Mouse (Mus musculus): ENCODE measurements around the gene Fam124b.
A peak's percentile ranks its signal among the peaks of the same experiment; 100 is the strongest.

The Fam124b gene

DNA sequence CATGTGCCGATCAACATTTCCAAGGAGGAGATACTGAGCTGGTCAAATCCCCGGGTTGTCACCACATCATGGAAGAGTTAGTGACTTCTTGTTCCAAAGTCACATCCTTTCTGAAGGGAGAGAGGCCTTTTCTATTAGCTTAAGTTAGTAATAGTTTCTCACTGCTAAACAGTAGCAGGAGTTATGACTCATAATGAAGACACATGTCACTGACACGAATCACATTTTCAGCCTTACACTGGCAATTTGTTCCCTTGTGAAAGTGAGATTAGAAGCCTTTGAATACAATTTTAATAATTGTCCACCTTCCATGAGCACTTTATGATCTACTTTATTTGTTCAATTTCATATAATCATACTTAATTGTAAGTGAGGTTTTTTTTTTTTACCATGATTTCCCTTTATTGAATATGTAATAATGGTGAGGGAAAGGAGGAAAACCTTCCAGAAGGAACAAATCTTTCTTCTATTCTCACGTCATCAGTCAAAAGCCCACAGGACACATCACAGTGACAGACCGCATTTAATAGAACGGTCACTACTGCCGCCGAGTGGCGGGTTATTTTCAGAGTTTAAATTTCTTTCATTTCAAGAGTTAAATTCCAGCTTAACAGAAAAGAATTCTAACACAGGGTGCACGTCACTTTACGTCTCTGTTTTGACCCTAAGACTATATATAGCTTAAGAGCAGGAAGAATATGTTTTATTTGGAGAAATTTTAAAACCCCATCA is 40.5 kb downstream of the Fam124b start:
- DNase-seq (ENCODE audit: low read depth, low spot score), result no peak

DNA sequence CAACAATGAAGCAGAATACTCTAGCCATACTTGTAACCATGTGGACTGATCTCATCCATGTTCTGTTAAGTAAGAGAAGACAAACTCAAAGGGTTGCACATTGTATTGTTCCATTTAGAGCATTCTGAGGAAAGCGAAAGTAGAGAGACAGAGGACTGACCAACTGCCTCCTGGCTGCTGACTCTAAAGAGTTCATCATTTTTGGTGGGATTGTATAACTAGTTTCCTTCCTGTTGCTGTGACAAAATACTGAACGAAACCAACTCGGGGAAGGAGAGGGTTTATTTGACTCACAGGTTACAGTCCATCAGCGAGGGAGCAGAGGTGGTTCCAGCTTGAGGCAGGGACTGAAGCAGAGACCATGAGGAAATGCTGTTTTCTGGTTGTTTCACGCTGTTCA is 50.6 kb downstream of the Fam124b start:
- no peak for DNase-seq (ENCODE audit: low read depth, low spot score)

DNA sequence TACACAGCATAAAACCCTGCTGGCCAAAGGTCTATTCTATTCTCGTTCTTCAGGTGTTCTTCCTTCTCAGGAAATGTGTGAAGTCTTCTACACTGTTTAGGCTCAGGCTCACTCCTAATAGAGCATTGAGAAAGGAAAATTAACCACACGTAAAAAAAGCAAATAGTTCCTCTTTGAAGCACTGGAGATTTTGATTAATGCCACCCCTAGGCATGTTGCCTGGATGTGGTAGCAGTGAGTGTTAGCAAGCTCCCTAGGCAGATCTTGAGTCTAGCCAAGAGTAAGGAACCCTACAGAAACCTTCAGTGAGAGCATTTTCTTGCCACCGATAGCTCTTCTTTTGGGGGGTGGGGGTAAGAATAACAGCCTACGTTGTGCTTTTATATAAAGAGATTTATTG is 51.7 kb downstream of the Fam124b start:
- no peak for DNase-seq (ENCODE audit: low read depth, low spot score)

DNA sequence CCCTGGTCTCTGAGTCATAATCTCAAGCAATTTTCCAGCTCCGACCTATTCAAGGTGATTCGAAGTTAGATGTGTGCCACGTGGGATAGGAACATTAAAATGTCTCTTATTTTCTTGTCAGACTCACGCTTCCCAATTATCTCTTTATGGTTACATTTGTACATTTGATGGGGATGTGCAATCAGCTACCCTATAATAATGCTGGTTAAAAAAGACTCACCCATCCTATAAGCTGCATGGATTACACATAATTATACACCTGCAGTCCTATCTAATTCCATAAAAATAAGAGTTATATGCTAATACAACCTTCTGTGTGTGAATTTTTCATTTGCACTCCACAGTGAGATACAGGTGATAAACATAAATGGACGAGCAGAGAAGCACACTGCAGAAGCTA is 52.9 kb downstream of the Fam124b start:
- no peak for DNase-seq (ENCODE audit: low read depth, low spot score)

DNA sequence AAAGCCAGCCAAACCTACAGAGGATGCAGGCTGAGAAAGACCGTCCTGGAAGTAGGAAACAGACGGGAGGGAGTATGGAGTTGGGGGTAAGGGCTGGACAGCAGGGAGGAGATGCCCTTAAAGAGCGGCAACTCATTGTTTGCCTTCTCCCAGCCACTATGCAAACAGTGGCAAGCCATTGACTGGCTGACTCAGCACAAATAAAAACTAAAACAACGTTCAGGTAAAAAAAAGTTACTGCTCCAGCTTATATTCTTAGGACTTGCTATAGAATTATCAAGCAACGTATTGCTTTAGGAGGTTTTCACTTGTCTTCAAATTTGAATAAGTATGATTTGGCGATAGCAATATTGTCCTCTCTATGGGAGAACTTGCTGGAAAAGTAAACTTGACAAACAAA is 55.3 kb downstream of the Fam124b start:
- DNase-seq (ENCODE audit: low read depth, low spot score), result no peak

DNA sequence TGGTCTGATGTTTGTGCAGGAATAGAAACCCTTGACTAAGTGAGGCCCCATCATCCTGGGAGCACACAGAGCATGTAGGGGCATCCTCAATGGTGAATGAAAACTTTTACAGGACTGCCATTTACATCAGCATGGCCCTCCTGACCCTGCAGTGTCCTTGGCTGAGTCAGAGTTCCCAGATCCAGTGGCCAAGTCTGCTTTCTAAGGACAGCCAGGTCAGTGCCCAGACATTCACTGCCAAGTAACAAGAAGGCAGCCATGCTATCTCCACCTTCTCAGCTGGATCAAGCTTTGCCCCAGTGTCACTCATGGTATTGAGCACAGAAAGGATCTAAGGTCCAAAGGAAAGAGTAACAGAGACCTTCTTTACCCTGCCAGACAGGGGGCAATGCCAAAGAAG is 58.7 kb downstream of the Fam124b start:
- DNase-seq (ENCODE audit: low read depth, low spot score), result no peak

DNA sequence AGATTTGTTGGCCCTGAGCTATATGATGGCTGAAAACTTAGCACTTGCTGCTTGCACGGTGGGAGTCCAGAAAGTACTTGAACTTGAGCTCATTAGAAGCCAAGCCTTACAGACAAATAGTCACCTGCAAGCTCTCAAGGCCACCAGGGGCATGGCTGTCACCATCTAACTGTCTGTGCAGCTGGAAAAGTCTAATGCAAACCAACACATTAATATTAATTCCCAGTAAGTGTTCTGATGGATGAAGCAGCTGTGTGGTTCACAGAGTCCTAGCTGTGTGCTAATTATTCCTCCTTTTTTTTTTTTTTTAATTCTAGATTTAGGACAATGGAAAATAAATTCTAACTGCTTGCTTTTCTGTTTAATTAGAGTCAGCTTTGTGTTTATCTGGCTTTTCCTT is 63.4 kb downstream of the Fam124b start:
- DNase-seq (ENCODE audit: low read depth, low spot score), result no peak

DNA sequence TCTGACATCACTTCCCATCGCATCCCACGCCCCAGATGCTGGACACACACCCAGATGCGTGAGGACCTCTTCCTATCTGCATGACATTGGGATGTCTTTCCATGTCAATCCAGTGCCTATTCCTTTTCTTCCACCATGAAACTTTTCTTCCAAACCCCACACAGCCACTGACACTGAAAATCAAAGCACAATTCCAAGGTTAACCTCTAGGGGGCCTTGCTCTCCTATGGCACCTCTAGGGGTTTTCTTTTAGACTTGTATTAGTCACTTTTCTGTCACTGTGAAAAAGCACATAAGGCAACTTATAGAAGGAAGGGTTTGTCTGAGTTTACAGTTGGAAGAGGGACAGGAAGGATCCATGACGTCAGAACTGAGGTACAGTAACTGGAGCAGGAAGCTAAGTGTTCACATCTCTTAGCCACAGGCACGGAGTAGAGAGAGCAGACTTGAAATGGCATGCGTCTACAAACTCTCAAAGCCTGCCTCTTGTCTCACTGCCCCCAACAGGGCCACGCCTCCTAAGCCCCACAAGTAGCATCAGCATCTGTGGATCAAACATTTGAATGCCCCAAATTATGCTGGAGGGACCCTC is 65.1 kb downstream of the Fam124b start:
- peak; percentile 26 for DNase-seq (ENCODE audit: low read depth, low spot score)

DNA sequence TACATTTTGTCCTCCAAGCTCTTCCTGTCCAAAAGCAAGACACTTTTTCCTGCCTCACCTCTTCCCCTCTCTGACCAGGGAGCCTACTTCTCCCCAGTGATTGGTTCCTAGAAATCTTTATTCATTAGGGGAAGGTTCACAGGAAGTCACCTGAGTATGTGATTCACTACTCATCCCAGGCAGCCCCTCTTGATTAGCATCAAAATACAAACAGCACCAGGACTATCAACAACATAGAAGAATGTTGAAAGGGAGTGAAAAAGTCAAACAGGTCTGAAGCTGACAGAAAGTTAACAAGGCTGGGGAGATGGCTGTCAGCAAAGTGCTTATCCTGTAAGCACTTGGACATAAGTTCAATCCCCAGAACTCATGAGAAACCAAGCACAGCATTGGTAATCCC is 67.6 kb downstream of the Fam124b start:
- DNase-seq (ENCODE audit: low read depth, low spot score), result no peak

Measured in CD4-positive helper T cell, adult 2 months (primary cell).